Mouse (Mus musculus) right cerebral cortex, adult 2 months (tissue): ENCODE results near the gene Gm21861.
"Not testable (repeated sequence)": the region's sequence is repeated elsewhere in the genome, so short reads cannot be mapped to it uniquely, and the experiment has no call there.

Experiments
- DNase-seq, 2 experiments: peaks; one replicate each; pipeline ENCODE4 v3.0.0; 2021 to 2022; ENCODE audit warnings: low spot score in 2 of 2

Gm21861 gene

GRCm38 (mm10) chrY:58814497-58814896, at the start of gene Gm21861:
Gene Gm21861 (minus strand): TSS chrY:58814597.
- DNase-seq = not testable (repeated sequence)
